Mouse (Mus musculus): ENCODE data around the gene Slc29a1. TPM values are rescaled to one million over a fixed set of nuclear protein-coding genes. Genes with fewer than 3 reads are reported as not detected.

Gene Slc29a1
- polyA plus RNA-seq, 1 experiment from 2014 or later = 154 TPM

- ATAC-seq (ENCODE audit: low read depth) = peak; percentile 47
- Histone ChIP-seq H3K36me3 (ENCODE audit: control insufficient read depth, insufficient read depth) (peaks cover 40% of the 10 kb centered on the region), H3K9ac (ENCODE audit: low read depth, low read length) (peak overlapping the region; percentile 96), H3K27me3 (ENCODE audit: control insufficient read depth, insufficient read depth, low read depth, low read length) (no peaks in the 10 kb centered on the region), H3K27ac (ENCODE audit: low read length) (peak overlapping the region; percentile 94), H3K4me3 (ENCODE audit: low read depth, low read length) (peak overlapping the region; percentile 93), H3K4me2 (ENCODE audit: low read depth, low read length) (peak overlapping the region; percentile 97), H3K9me3 (replicated peaks; ENCODE audit: control insufficient read depth, low read length) (no peaks in the 10 kb centered on the region), H3K4me1 (ENCODE audit: control insufficient read depth, low read depth, low read length) (peaks cover 24% of the 10 kb centered on the region)
- WGBS (ENCODE audit: insufficient replicate concordance) = under 1% methylated on average over 54 of the region's 57 CpGs
These were observed 27.0 kb downstream of the Slc29a1 start for GRCm38 (mm10) chr17:45572103-45573086.

DNA sequence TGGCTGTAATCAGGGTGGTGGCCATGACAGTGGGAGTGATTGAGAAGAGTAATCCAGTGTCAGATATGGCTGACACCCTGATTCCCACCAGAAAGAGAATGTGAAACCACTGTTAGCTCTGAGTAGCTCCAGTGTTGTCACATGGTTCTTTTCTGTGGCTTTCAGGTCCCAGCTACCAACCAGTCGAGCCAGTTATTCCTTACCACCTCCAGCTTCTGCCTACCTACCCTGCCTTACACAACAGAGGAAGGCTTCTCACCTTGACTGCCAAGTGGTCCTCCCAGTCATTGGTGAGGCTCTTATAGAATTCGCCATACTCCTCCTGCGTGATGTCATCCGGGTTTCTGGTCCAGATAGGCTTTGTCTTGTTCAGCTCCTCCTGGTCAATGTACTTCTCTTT lies 29.4 kb downstream of the Slc29a1 start:
- 69% methylated on average over 4 of the region's 4 CpGs for WGBS (ENCODE audit: insufficient replicate concordance)
- Histone ChIP-seq H3K4me3 (ENCODE audit: low read depth, low read length) (no peak overlapping the region), H3K27me3 (ENCODE audit: control insufficient read depth, insufficient read depth, low read depth, low read length) (no peaks in the 10 kb centered on the region), H3K36me3 (ENCODE audit: control insufficient read depth, insufficient read depth) (peaks cover 52% of the 10 kb centered on the region), H3K4me2 (ENCODE audit: low read depth, low read length) (no peak overlapping the region), H3K27ac (ENCODE audit: low read length) (no peak overlapping the region), H3K4me1 (ENCODE audit: control insufficient read depth, low read depth, low read length) (peaks cover 29% of the 10 kb centered on the region), H3K9me3 (replicated peaks; ENCODE audit: control insufficient read depth, low read length) (no peaks in the 10 kb centered on the region), H3K9ac (ENCODE audit: low read depth, low read length) (no peak overlapping the region)
- no peak for ATAC-seq (ENCODE audit: low read depth)

GRCm38 (mm10) chr17:45568990-45569389 lies 30.4 kb downstream of the Slc29a1 start:
- WGBS (ENCODE audit: insufficient replicate concordance) = 85% methylated on average over 12 of the region's 12 CpGs
- peaks cover 27% of the 10 kb centered on the region for H3K4me1 ChIP-seq (ENCODE audit: control insufficient read depth, low read depth, low read length)
- H3K27me3 ChIP-seq (ENCODE audit: control insufficient read depth, insufficient read depth, low read depth, low read length) = no peaks in the 10 kb centered on the region
- peaks cover 52% of the 10 kb centered on the region for H3K36me3 ChIP-seq (ENCODE audit: control insufficient read depth, insufficient read depth)
- no peak overlapping the region for H3K4me2 ChIP-seq (ENCODE audit: low read depth, low read length)
- H3K9me3 ChIP-seq (replicated peaks; ENCODE audit: control insufficient read depth, low read length) = no peaks in the 10 kb centered on the region
- no peak overlapping the region for H3K9ac ChIP-seq (ENCODE audit: low read depth, low read length)
- no peak for ATAC-seq (ENCODE audit: low read depth)
- no peak overlapping the region for H3K4me3 ChIP-seq (ENCODE audit: low read depth, low read length)
- no peak overlapping the region for H3K27ac ChIP-seq (ENCODE audit: low read length)

DNA sequence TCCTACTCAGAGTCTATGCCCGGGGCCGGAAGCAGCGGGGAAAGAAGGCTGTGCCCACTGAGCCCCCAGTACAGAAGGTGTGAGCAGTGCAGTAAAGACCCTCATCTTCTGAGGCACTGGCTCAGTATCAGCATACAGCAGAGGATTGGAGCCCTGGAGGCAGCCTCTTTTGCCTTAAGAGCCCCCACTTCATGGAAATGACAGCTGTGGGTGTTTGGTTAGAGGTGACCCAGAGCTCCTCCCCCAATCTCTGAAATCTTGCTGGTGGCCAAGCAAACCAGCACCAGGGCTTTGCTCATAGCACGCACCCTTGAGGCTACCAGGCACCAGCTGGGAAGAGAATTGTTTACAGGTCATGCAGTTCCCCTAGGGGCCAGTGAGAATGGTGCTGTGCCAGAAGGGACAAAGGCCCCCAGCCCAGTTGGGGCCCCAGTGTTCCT lies 32.2 kb downstream of the Slc29a1 start:
- H3K36me3 ChIP-seq (ENCODE audit: control insufficient read depth, insufficient read depth) = peaks cover 52% of the 10 kb centered on the region
- no peak overlapping the region for H3K9ac ChIP-seq (ENCODE audit: low read depth, low read length)
- H3K4me3 ChIP-seq (ENCODE audit: low read depth, low read length) = no peak overlapping the region
- no peak overlapping the region for H3K27ac ChIP-seq (ENCODE audit: low read length)
- H3K9me3 ChIP-seq (replicated peaks; ENCODE audit: control insufficient read depth, low read length) = no peaks in the 10 kb centered on the region
- H3K4me2 ChIP-seq (ENCODE audit: low read depth, low read length) = no peak overlapping the region
- H3K27me3 ChIP-seq (ENCODE audit: control insufficient read depth, insufficient read depth, low read depth, low read length) = no peaks in the 10 kb centered on the region
- no peak for ATAC-seq (ENCODE audit: low read depth)
- H3K4me1 ChIP-seq (ENCODE audit: control insufficient read depth, low read depth, low read length) = peaks cover 23% of the 10 kb centered on the region
- WGBS (ENCODE audit: insufficient replicate concordance) = 40% methylated on average over 4 of the region's 4 CpGs

DNA sequence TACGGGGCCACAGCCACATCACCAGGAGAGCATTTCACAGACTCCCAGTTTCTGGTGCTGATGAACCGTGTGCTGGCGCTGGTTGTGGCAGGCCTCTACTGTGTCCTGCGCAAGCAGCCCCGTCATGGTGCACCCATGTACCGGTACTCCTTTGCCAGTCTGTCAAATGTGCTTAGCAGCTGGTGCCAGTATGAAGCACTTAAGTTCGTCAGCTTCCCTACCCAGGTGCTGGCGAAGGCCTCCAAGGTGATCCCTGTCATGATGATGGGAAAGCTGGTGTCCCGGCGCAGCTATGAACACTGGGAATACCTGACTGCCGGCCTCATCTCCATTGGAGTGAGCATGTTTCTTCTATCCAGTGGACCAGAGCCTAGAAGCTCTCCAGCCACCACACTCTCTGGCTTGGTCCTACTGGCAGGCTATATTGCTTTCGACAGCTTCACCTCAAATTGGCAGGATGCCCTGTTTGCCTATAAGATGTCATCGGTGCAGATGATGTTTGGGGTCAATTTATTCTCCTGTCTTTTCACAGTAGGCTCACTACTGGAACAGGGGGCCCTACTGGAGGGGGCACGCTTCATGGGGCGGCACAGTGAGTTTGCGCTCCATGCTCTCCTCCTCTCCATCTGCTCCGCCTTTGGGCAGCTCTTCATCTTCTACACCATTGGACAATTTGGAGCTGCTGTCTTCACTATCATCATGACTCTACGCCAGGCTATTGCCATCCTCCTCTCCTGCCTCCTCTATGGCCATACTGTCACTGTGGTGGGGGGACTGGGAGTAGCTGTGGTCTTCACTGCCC lies 32.8 kb downstream of the Slc29a1 start:
- H3K36me3 ChIP-seq (ENCODE audit: control insufficient read depth, insufficient read depth) = peaks cover 50% of the 10 kb centered on the region
- H3K27me3 ChIP-seq (ENCODE audit: control insufficient read depth, insufficient read depth, low read depth, low read length) = no peaks in the 10 kb centered on the region
- H3K9ac ChIP-seq (ENCODE audit: low read depth, low read length) = no peak overlapping the region
- H3K27ac ChIP-seq (ENCODE audit: low read length) = no peak overlapping the region
- no peak overlapping the region for H3K4me3 ChIP-seq (ENCODE audit: low read depth, low read length)
- H3K4me2 ChIP-seq (ENCODE audit: low read depth, low read length) = no peak overlapping the region
- ATAC-seq (ENCODE audit: low read depth) = no peak
- no peaks in the 10 kb centered on the region for H3K9me3 ChIP-seq (replicated peaks; ENCODE audit: control insufficient read depth, low read length)
- peaks cover 23% of the 10 kb centered on the region for H3K4me1 ChIP-seq (ENCODE audit: control insufficient read depth, low read depth, low read length)
- WGBS (ENCODE audit: insufficient replicate concordance) = 60% methylated on average over 18 of the region's 18 CpGs

DNA sequence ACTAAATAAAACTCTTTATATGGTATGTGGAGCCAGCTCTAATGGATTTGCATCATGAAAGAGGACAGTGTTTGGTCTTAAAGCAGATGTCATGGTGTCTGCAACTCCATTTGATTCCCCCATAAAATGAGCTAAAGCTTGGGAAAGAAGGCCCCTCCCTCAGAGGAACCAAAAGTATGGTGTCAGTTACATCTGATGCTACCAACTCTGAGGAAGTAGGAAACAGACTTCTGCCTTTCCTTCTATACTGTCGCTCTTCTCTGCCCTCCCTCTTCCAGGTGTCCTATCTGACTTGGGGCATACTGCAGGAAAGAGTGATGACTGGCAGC lies 33.4 kb downstream of the Slc29a1 start:
- no peaks in the 10 kb centered on the region for H3K9me3 ChIP-seq (replicated peaks; ENCODE audit: control insufficient read depth, low read length)
- peaks cover 44% of the 10 kb centered on the region for H3K36me3 ChIP-seq (ENCODE audit: control insufficient read depth, insufficient read depth)
- H3K27me3 ChIP-seq (ENCODE audit: control insufficient read depth, insufficient read depth, low read depth, low read length) = no peaks in the 10 kb centered on the region
- H3K27ac ChIP-seq (ENCODE audit: low read length) = no peak overlapping the region
- H3K4me1 ChIP-seq (ENCODE audit: control insufficient read depth, low read depth, low read length) = peaks cover 20% of the 10 kb centered on the region
- no peak for ATAC-seq (ENCODE audit: low read depth)
- no peak overlapping the region for H3K9ac ChIP-seq (ENCODE audit: low read depth, low read length)
- H3K4me3 ChIP-seq (ENCODE audit: low read depth, low read length) = no peak overlapping the region
- WGBS (ENCODE audit: insufficient replicate concordance) = 46% methylated on average over 1 of the region's 1 CpGs
- no peak overlapping the region for H3K4me2 ChIP-seq (ENCODE audit: low read depth, low read length)

- Histone ChIP-seq H3K36me3 (ENCODE audit: control insufficient read depth, insufficient read depth) (peaks cover 35% of the 10 kb centered on the region), H3K4me3 (ENCODE audit: low read depth, low read length) (peak overlapping the region; percentile 69), H3K27ac (ENCODE audit: low read length) (no peak overlapping the region), H3K9ac (ENCODE audit: low read depth, low read length) (peak overlapping the region; percentile 77; the same call in 1 of the 2 replicates), H3K9me3 (replicated peaks; ENCODE audit: control insufficient read depth, low read length) (no peaks in the 10 kb centered on the region), H3K27me3 (ENCODE audit: control insufficient read depth, insufficient read depth, low read depth, low read length) (no peaks in the 10 kb centered on the region), H3K4me2 (ENCODE audit: low read depth, low read length) (peak overlapping the region; percentile 77), H3K4me1 (ENCODE audit: control insufficient read depth, low read depth, low read length) (peaks cover 18% of the 10 kb centered on the region)
- no peak for ATAC-seq (ENCODE audit: low read depth)
- 92% methylated on average over 11 of the region's 11 CpGs for WGBS (ENCODE audit: insufficient replicate concordance)
These were observed 34.3 kb downstream of the Slc29a1 start for GRCm38 (mm10) chr17:45565103-45565502.

- Histone ChIP-seq H3K4me2 (ENCODE audit: low read depth, low read length) (peak overlapping the region; percentile 77), H3K9ac (ENCODE audit: low read depth, low read length) (peak overlapping the region; percentile 77), H3K27ac (ENCODE audit: low read length) (peak overlapping the region; percentile 39; the same call in 1 of the 2 replicates), H3K27me3 (ENCODE audit: control insufficient read depth, insufficient read depth, low read depth, low read length) (no peaks in the 10 kb centered on the region), H3K36me3 (ENCODE audit: control insufficient read depth, insufficient read depth) (peaks cover 30% of the 10 kb centered on the region), H3K9me3 (replicated peaks; ENCODE audit: control insufficient read depth, low read length) (no peaks in the 10 kb centered on the region), H3K4me3 (ENCODE audit: low read depth, low read length) (peak overlapping the region; percentile 69), H3K4me1 (ENCODE audit: control insufficient read depth, low read depth, low read length) (peaks cover 16% of the 10 kb centered on the region)
- WGBS (ENCODE audit: insufficient replicate concordance) = 18% methylated on average over 18 of the region's 18 CpGs
- ATAC-seq (ENCODE audit: low read depth) = no peak
These were observed 34.8 kb downstream of the Slc29a1 start for GRCm38 (mm10) chr17:45564531-45565084.
